Comparison of ENCODE assay signal across 15 mouse cellular contexts in the genomic region with DNA sequence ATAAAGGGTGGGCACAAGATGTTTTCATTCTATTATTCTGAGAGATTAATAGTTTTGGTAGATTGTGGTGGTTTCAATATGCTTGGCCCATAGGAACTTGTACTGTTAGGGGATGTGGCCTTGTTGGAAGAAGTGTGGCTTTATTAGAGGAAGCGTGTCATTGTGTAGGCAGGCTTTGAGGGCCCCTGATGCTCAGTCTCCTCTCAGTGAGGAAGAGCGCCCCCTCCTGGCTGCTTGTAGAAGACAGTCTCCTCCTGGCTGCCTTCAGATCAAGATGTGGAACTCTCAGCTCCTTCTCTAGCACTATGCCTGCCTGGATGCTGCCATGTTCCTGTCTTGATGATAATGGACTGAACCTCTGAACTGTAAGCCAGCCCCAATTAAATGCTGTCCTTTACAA. TPM values are rescaled to one million over a fixed set of nuclear protein-coding genes. Genes with fewer than 3 reads are reported as not detected.
DNase-seq lines count a peak whose midpoint lies in the region; ATAC-seq and TF ChIP-seq lines count a peak whose summit lies in the region.
"Had no signal": no experiment of that assay in that cellular context is flagged by ENCODE, and none has a peak within 500 bp of the region (broad histone marks: within the 10 kb centered on the region; RNA-seq: fewer than 3 reads in every experiment).

No protein-coding gene starts in this region.

- TF ChIP-seq POLR2A in MEL (IDR thresholded peaks at IDR 0.05; ENCODE audit: control insufficient read depth in 1 of 2, insufficient read depth in 1 of 2, low read depth in 1 of 2, low read length in 2 of 2, poor library complexity in 1 of 2), result no peak

- H3K9ac ChIP-seq in intestine, postnatal 0 days (ENCODE audit: low read depth, low read length), result no peak overlapping the region
- no peak overlapping the region for H3K9ac ChIP-seq in intestine, embryonic 16.5 days (ENCODE audit: low read depth, low read length)
- H3K9ac ChIP-seq in MEL (ENCODE audit: control insufficient read depth, low read depth, low read length, poor library complexity, severe bottlenecking), result no peak overlapping the region
- H3K9ac ChIP-seq: heart, embryonic 12.5 days had no signal

- no peak overlapping the region for H3K27ac ChIP-seq in intestine, postnatal 0 days (ENCODE audit: low read depth, low read length)
- H3K27ac ChIP-seq in intestine, embryonic 16.5 days (ENCODE audit: low read length), result no peak overlapping the region
- no peak overlapping the region for H3K27ac ChIP-seq in MEL (ENCODE audit: control insufficient read depth, low read depth, low read length)

- peak; percentile 7 for TF ChIP-seq RAD21 in MEL (IDR thresholded peaks at IDR 0.05; ENCODE audit: low read depth, low read length)

- H3K27me3 ChIP-seq in intestine, postnatal 0 days (replicated peaks; ENCODE audit: control insufficient read depth, insufficient read depth, low read length), result no peaks in the 10 kb centered on the region
- H3K27me3 ChIP-seq in intestine, embryonic 16.5 days (replicated peaks; ENCODE audit: control insufficient read depth, insufficient read depth, low read length), result no peaks in the 10 kb centered on the region
- no peaks in the 10 kb centered on the region for H3K27me3 ChIP-seq in MEL (ENCODE audit: control insufficient read depth in 1 of 2, insufficient read depth in 2 of 2, low read length in 2 of 2)
- H3K27me3 ChIP-seq: heart, embryonic 12.5 days had no signal

- DNase-seq in 416B (ENCODE audit: low read depth) (peak; percentile 73), MEL (ENCODE audit: low read depth, low spot score) (peak; percentile 84)
- DNase-seq in urinary bladder, postnatal 4 days (ENCODE audit: low spot score in 2 of 2), result no peak
- no peak for DNase-seq in left cerebral cortex, adult 9 months (ENCODE audit: low spot score in 2 of 2)
- DNase-seq in ovary, postnatal 14 days (ENCODE audit: low spot score), result no peak

- no peak for ATAC-seq in intestine, postnatal 0 days
- no peak for ATAC-seq in intestine, embryonic 16.5 days
- peak; percentile 77 for ATAC-seq in granulocyte monocyte progenitor cell, adult 5-6 weeks (replicated peaks; ENCODE audit: poor library complexity, severe bottlenecking)
- ATAC-seq: forebrain, embryonic 16.5 days had no signal

- no peaks in the 10 kb centered on the region for H3K79me2 ChIP-seq in MEL (ENCODE audit: control insufficient read depth, insufficient read depth, low read length, poor library complexity)

- no peak overlapping the region for H3K4me3 ChIP-seq in intestine, postnatal 0 days (ENCODE audit: low read depth, low read length)
- H3K4me3 ChIP-seq in intestine, embryonic 16.5 days (ENCODE audit: low read length), result no peak overlapping the region
- H3K4me3 ChIP-seq in MEL (ENCODE audit: control insufficient read depth in 1 of 2, insufficient read depth in 1 of 2, low read depth in 2 of 2, low read length in 2 of 2), result no peak overlapping the region
- H3K4me3 ChIP-seq: heart, embryonic 12.5 days had no signal

- 57% methylated on average over 1 of the region's 2 CpGs for WGBS in intestine, postnatal 0 days
- 25% methylated on average over 2 of the region's 2 CpGs for WGBS in intestine, embryonic 16.5 days

- H3K36me3 ChIP-seq in intestine, postnatal 0 days (ENCODE audit: control insufficient read depth, insufficient read depth), result no peaks in the 10 kb centered on the region
- no peaks in the 10 kb centered on the region for H3K36me3 ChIP-seq in intestine, embryonic 16.5 days (ENCODE audit: control insufficient read depth, insufficient read depth, low read length)
- H3K36me3 ChIP-seq in MEL (ENCODE audit: control insufficient read depth in 1 of 2, insufficient read depth in 2 of 2, low read length in 2 of 2), result peaks cover 0 to 5% of the 10 kb centered on the region in 2 experiments; a peak in 2 of 4 replicates
- H3K36me3 ChIP-seq: heart, embryonic 12.5 days had no signal

- no peaks in the 10 kb centered on the region for H3K4me1 ChIP-seq in intestine, postnatal 0 days (replicated peaks; ENCODE audit: control insufficient read depth, insufficient read depth, low read length)
- H3K4me1 ChIP-seq in intestine, embryonic 16.5 days (ENCODE audit: control insufficient read depth, insufficient read depth, low read length), result no peaks in the 10 kb centered on the region
- 0 out of 4 replicates have a peak, but pooled peaks cover 0 to 2% of the 10 kb centered on the region in 2 experiments for H3K4me1 ChIP-seq in MEL (ENCODE audit: control insufficient read depth in 1 of 2, insufficient read depth in 2 of 2, low read length in 2 of 2)
- H3K4me1 ChIP-seq: heart, embryonic 12.5 days had no signal

- H3K9me3 ChIP-seq in intestine, postnatal 0 days (ENCODE audit: control insufficient read depth), result no peaks in the 10 kb centered on the region
- no peaks in the 10 kb centered on the region for H3K9me3 ChIP-seq in intestine, embryonic 16.5 days (ENCODE audit: control insufficient read depth, low read length)
- no peaks in the 10 kb centered on the region for H3K9me3 ChIP-seq in MEL (replicated peaks; ENCODE audit: insufficient read depth, low read length)
- H3K9me3 ChIP-seq: heart, embryonic 12.5 days had no signal

- H3K4me2 ChIP-seq in intestine, postnatal 0 days (replicated peaks; ENCODE audit: low read depth), result no peak overlapping the region
- H3K4me2 ChIP-seq in intestine, embryonic 16.5 days (ENCODE audit: low read depth, low read length), result no peak overlapping the region
- H3K4me2 ChIP-seq: heart, embryonic 12.5 days had no signal

- peak; percentile 46 for TF ChIP-seq CTCF in intestine, postnatal 0 days (IDR thresholded peaks at IDR 0.05; ENCODE audit: low read depth)
- TF ChIP-seq CTCF in MEL (IDR thresholded peaks at IDR 0.05 in 2 of 3, conservative IDR thresholded peaks at IDR 0.05 in 1 of 3; ENCODE audit: control insufficient read depth in 1 of 3, insufficient read depth in 1 of 3, low read depth in 2 of 3, low read length in 3 of 3, poor library complexity in 1 of 3, severe bottlenecking in 1 of 3), result peak; percentile 46 to 74 (median 67)

- no peak for TF ChIP-seq EP300 in MEL (IDR thresholded peaks at IDR 0.05; ENCODE audit: low read depth in 1 of 2, low read length in 2 of 2)

TF ChIP-seq in MEL, 35 proteins besides CTCF, POLR2A, EP300 and RAD21:
- peak; percentile 43 for TF ChIP-seq SMC3 (IDR thresholded peaks at IDR 0.05; ENCODE audit: low read depth, low read length)
- no peak for TF ChIP-seq E2F4 (IDR thresholded peaks at IDR 0.05; ENCODE audit: borderline replicate concordance, low read depth, low read length)
TF ChIP-seq in MEL: peak in this region for 1.

RNA-seq across cellular contexts. Expression of a gene that starts 20.7 kb away (rescaled TPM):
- not detected in 2 replicates for polyA plus RNA-seq in intestine, postnatal 0 days (2015; fragmentation: Nextera tagmentation; extraction: Ambion mirVana)
- not detected in 2 replicates for polyA plus RNA-seq in intestine, embryonic 16.5 days (2015; fragmentation: Nextera tagmentation; extraction: Ambion mirVana)
- not detected in 2 replicates for total RNA-seq in MEL (2012; rRNA removed)
- polyA plus RNA-seq in MEL (2012; ENCODE audit: insufficient read depth in 1 of 2, insufficient read length in 2 of 2, low read depth in 1 of 2, low replicate concordance in 2 of 2, missing spikeins in 1 of 2), result not detected
- not detected in 2 replicates for total RNA-seq in granulocyte monocyte progenitor cell, adult 5-6 weeks (2014; fragmentation: Nextera tagmentation)
- not detected in 2 replicates for total RNA-seq in granulocyte monocyte progenitor cell, adult 5-6 weeks (2017)
- total RNA-seq: layer of hippocampus, postnatal 10 days; liver, adult 2 months; neutrophil, adult 5-6 weeks had no signal
- polyA plus RNA-seq: forebrain, embryonic 16.5 days; heart, embryonic 12.5 days; intestine, embryonic 14.5 days; liver, adult 2 months; small intestine, adult 2 months had no signal

Comparison
In these comparisons a context has a peak if more than half of its experiments do, and no peak if none do; other contexts are left out.
1. DNase-seq: peak in 416B (single experiment) and MEL (single experiment); none in urinary bladder, postnatal 4 days (0 of 2), left cerebral cortex, adult 9 months (0 of 2) and ovary, postnatal 14 days (single experiment).